Mouse (Mus musculus): ENCODE data around the gene Stra8. TPM values are rescaled to one million over a fixed set of nuclear protein-coding genes. Genes with fewer than 3 reads are reported as not detected.

The Stra8 gene
- polyA plus RNA-seq, 1 experiment from 2014 or later = not detected

DNA sequence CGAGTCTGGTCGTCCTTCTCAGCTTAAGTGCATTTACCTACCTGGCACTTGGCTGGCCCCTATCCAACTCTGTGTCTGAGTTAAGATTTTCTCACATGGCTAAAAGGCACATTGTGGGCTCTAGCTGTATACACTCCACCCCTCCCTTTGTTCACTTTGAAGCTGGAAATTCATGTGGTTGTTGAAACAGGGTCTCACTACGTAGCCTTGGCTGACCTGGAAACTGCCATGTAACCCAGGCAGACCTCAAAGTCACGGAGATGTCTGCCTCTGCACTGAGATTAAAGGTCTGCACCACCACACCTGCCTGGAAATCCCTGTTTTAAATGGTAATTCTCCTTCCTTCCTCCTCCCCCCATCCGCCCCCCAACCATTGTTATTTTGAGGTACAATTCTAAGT lies 23.5 kb downstream of the Stra8 start:
- Histone ChIP-seq H3K4me3 (ENCODE audit: low read length) (no peak overlapping the region), H3K4me2 (ENCODE audit: low read length) (no peak overlapping the region), H3K36me3 (ENCODE audit: control insufficient read depth, insufficient read depth, low read length) (no peaks in the 10 kb centered on the region), H3K9ac (ENCODE audit: low read depth, low read length) (no peak overlapping the region), H3K9me3 (ENCODE audit: control insufficient read depth, low read length) (no peaks in the 10 kb centered on the region), H3K4me1 (ENCODE audit: control insufficient read depth, insufficient read depth, low read depth, low read length) (no peaks in the 10 kb centered on the region), H3K27ac (ENCODE audit: low read depth, low read length) (no peak overlapping the region), H3K27me3 (replicated peaks; ENCODE audit: control insufficient read depth, insufficient read depth, low read length) (no peaks in the 10 kb centered on the region)
- no peak for ATAC-seq
- WGBS = 83% methylated on average over 5 of the region's 5 CpGs

DNA sequence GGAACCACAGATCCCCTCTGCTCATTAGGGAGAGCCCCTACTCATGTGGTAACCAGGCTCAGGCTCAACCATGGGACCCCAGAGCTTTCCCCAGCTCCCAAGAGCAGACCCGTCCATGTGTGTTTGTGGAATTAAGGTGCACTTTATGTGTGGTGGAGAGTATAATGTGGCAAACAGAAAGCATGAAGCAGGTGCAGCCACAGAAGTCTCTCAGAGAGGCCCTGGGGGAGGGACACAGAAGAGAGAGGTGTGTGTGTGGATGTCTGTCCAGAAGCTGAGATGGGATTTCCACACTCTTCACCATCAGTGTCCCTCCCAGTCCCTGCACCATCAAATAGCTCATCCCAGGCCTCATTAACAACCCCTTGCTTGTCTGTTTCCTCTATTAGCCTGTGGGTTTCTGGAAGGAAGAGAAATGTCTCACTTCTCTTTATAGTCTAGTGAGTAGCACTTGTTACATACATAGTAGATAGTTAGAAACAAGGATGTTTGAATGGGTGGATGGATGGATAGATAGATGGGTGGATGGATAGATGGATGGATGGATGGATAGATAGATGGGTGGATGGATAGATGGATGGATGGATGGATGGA lies 26.6 kb downstream of the Stra8 start:
- 92% methylated on average over 1 of the region's 1 CpGs for WGBS
- H3K4me2 ChIP-seq (ENCODE audit: low read length) = no peak overlapping the region
- no peaks in the 10 kb centered on the region for H3K4me1 ChIP-seq (ENCODE audit: control insufficient read depth, insufficient read depth, low read depth, low read length)
- H3K27me3 ChIP-seq (replicated peaks; ENCODE audit: control insufficient read depth, insufficient read depth, low read length) = no peaks in the 10 kb centered on the region
- no peak overlapping the region for H3K4me3 ChIP-seq (ENCODE audit: low read length)
- no peaks in the 10 kb centered on the region for H3K36me3 ChIP-seq (ENCODE audit: control insufficient read depth, insufficient read depth, low read length)
- H3K9me3 ChIP-seq (ENCODE audit: control insufficient read depth, low read length) = no peaks in the 10 kb centered on the region
- no peak overlapping the region for H3K27ac ChIP-seq (ENCODE audit: low read depth, low read length)
- ATAC-seq = no peak
- no peak overlapping the region for H3K9ac ChIP-seq (ENCODE audit: low read depth, low read length)

DNA sequence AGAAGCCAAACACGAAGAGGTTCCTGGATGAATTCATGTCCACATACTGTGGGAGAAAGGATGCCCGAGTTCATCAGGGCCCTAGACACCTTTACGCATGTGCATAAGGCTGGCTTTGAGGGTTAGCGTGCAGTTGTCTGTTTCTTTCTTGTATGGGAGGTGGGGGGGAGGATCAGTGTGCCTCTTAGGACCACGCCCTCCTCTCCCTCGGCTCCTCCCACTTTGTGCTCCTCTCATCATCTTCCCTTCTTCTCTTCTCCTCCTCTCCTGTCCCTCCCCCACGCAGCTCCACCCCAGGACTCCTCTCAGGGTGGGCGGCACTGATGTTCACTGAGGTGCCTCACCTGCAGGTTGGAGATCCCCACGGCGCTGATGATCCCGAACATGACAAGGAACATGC lies 28.5 kb downstream of the Stra8 start:
- Histone ChIP-seq H3K4me2 (ENCODE audit: low read length) (peak overlapping the region; percentile 48), H3K4me1 (ENCODE audit: control insufficient read depth, insufficient read depth, low read depth, low read length) (no peaks in the 10 kb centered on the region), H3K9me3 (ENCODE audit: control insufficient read depth, low read length) (no peaks in the 10 kb centered on the region), H3K36me3 (ENCODE audit: control insufficient read depth, insufficient read depth, low read length) (no peaks in the 10 kb centered on the region), H3K4me3 (ENCODE audit: low read length) (peak overlapping the region; percentile 23; the same call in 1 of the 2 replicates), H3K9ac (ENCODE audit: low read depth, low read length) (0 out of 2 replicates have a peak overlapping the region, but pooled peaks have one; percentile 25), H3K27ac (ENCODE audit: low read depth, low read length) (no peak overlapping the region), H3K27me3 (replicated peaks; ENCODE audit: control insufficient read depth, insufficient read depth, low read length) (no peaks in the 10 kb centered on the region)
- ATAC-seq = peak; percentile 45; the same call in 1 of the 2 replicates
- WGBS = 25% methylated on average over 11 of the region's 11 CpGs

DNA sequence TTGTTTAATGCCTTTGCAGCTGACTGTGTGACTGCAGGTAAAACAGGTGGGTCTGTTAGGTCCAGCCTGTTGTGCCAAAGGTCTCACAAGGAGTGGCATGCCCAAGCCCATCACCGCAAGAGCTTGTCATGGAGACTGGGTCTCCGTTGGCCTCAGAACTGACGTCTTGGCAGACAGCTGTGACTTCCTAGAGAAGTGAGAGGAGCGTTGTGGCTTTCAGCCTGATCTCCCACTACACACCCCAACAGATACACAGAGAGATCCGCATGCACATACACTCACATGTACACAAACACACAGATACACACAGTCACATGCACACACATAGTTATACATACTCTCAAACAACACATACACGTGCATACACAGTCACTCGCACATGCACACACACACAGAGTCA lies 31.6 kb downstream of the Stra8 start:
- H3K27me3 ChIP-seq (replicated peaks; ENCODE audit: control insufficient read depth, insufficient read depth, low read length) = no peaks in the 10 kb centered on the region
- no peaks in the 10 kb centered on the region for H3K36me3 ChIP-seq (ENCODE audit: control insufficient read depth, insufficient read depth, low read length)
- WGBS = 88% methylated on average over 7 of the region's 7 CpGs
- H3K4me1 ChIP-seq (ENCODE audit: control insufficient read depth, insufficient read depth, low read depth, low read length) = no peaks in the 10 kb centered on the region; the same call in 1 of the 2 replicates
- no peak overlapping the region for H3K9ac ChIP-seq (ENCODE audit: low read depth, low read length)
- no peak overlapping the region for H3K4me3 ChIP-seq (ENCODE audit: low read length)
- H3K9me3 ChIP-seq (ENCODE audit: control insufficient read depth, low read length) = no peaks in the 10 kb centered on the region
- no peak for ATAC-seq
- H3K27ac ChIP-seq (ENCODE audit: low read depth, low read length) = no peak overlapping the region
- no peak overlapping the region for H3K4me2 ChIP-seq (ENCODE audit: low read length)

DNA sequence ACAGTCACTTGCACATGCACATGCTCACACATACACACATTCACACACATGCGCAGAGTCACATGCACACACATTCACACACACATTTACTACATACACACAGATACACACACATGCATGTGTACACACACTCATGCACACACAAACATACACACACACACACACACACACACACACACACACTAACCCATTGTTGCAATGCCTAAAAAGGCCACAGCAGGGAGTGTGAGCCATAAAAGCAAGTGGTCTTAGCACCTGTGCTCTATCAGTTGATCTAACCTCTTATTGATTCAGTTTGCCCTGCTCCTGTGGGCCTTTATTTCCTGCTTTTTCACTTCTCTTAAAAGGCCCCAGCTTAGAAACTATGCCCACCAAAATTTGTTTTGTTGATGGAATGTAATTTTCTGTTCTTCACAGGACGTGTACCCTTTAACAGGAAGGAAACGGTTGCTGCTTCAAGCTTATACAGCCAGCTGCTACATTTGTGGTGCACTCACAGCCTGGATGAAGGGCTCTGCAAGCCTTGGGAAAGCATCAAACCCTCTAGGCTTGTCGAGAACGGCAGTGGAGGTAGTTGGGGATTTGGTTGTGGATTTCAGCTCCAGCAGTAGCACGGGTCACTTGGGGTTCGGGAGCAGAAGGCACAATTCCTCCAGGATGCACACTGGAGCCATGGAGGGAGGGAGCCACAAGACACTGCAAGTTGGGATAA lies 32.1 kb downstream of the Stra8 start:
- H3K27ac ChIP-seq (ENCODE audit: low read depth, low read length) = no peak overlapping the region
- no peaks in the 10 kb centered on the region for H3K9me3 ChIP-seq (ENCODE audit: control insufficient read depth, low read length)
- WGBS = 79% methylated on average over 7 of the region's 7 CpGs
- no peaks in the 10 kb centered on the region; the same call in 1 of the 2 replicates for H3K4me1 ChIP-seq (ENCODE audit: control insufficient read depth, insufficient read depth, low read depth, low read length)
- no peak overlapping the region for H3K4me2 ChIP-seq (ENCODE audit: low read length)
- H3K9ac ChIP-seq (ENCODE audit: low read depth, low read length) = no peak overlapping the region
- no peak overlapping the region for H3K4me3 ChIP-seq (ENCODE audit: low read length)
- H3K27me3 ChIP-seq (replicated peaks; ENCODE audit: control insufficient read depth, insufficient read depth, low read length) = no peaks in the 10 kb centered on the region
- H3K36me3 ChIP-seq (ENCODE audit: control insufficient read depth, insufficient read depth, low read length) = no peaks in the 10 kb centered on the region
- ATAC-seq = no peak

DNA sequence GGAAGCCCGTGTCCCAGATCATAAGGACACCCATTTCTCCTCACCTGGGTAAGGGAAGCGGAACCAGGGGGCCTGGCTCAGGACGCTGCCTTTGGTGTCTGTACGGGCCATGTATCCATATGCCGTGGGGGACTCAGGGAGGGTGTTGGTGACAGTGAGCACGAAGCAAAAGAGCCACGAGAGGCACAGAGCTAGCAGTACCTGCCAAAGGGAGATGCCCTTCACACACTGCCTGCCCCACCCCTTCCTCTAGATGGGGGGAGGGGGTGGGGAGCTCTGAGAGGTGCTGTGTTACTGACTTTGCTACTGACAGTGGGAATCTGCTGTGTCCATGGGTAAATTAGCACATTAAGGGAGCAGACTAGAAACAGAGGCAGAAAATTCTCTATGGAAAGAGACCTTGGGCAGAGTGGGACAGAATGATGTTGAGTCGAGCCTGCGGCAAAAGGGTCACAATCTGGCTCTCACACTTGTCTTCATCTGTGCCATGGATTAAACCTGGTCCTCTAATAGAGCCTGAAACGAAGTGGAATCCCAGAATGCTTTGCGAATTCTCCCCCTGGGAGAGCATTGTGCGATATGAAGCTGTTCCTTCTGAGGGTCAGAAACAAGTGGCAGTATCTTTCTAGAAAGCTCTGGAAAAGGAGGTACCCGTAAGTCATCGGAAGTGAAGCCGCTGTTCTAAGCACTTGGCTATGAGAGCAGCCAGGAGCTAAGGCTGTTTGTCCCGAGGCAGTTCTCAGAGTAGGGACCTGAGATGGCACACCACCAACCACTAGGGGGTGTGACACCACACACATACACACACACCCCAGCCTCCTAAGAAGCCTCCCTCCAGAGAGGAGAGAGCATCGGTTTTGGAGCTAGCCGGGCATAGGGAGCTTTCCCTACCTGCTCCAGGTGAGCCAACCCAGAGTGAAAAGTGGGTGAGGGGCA lies 35.2 kb downstream of the Stra8 start:
- Histone ChIP-seq H3K4me3 (ENCODE audit: low read length) (no peak overlapping the region), H3K27ac (ENCODE audit: low read depth, low read length) (no peak overlapping the region), H3K9me3 (ENCODE audit: control insufficient read depth, low read length) (no peaks in the 10 kb centered on the region), H3K27me3 (replicated peaks; ENCODE audit: control insufficient read depth, insufficient read depth, low read length) (no peaks in the 10 kb centered on the region), H3K9ac (ENCODE audit: low read depth, low read length) (no peak overlapping the region), H3K4me2 (ENCODE audit: low read length) (peak overlapping the region; percentile 37), H3K4me1 (ENCODE audit: control insufficient read depth, insufficient read depth, low read depth, low read length) (no peaks in the 10 kb centered on the region; the same call in 1 of the 2 replicates), H3K36me3 (ENCODE audit: control insufficient read depth, insufficient read depth, low read length) (no peaks in the 10 kb centered on the region)
- WGBS = 53% methylated on average over 18 of the region's 18 CpGs
- ATAC-seq = peak; percentile 75

DNA sequence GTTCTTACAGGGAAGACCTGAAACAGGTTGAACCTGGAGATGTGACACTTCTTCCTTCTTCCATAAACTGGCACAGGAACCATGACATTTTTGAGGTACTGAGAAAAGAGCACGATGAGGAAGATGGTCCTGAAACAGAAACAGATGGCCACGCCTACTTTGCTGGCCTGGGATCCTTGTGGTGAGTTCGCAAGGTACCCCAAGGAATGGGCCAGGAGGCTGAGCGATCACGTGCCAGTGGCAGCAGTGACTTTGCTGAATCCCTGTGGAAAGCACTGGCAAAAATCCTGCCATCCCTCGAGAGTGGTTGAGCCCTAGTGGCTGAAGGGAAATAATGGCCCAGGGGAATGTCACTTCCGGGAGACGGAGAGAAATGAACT lies 35.9 kb downstream of the Stra8 start:
- Histone ChIP-seq H3K9me3 (ENCODE audit: control insufficient read depth, low read length) (no peaks in the 10 kb centered on the region), H3K27ac (ENCODE audit: low read depth, low read length) (no peak overlapping the region), H3K4me3 (ENCODE audit: low read length) (no peak overlapping the region), H3K4me2 (ENCODE audit: low read length) (peak overlapping the region; percentile 37), H3K27me3 (replicated peaks; ENCODE audit: control insufficient read depth, insufficient read depth, low read length) (no peaks in the 10 kb centered on the region), H3K36me3 (ENCODE audit: control insufficient read depth, insufficient read depth, low read length) (no peaks in the 10 kb centered on the region), H3K9ac (ENCODE audit: low read depth, low read length) (no peak overlapping the region), H3K4me1 (ENCODE audit: control insufficient read depth, insufficient read depth, low read depth, low read length) (no peaks in the 10 kb centered on the region; the same call in 1 of the 2 replicates)
- WGBS = 29% methylated on average over 8 of the region's 8 CpGs
- no peak for ATAC-seq

DNA sequence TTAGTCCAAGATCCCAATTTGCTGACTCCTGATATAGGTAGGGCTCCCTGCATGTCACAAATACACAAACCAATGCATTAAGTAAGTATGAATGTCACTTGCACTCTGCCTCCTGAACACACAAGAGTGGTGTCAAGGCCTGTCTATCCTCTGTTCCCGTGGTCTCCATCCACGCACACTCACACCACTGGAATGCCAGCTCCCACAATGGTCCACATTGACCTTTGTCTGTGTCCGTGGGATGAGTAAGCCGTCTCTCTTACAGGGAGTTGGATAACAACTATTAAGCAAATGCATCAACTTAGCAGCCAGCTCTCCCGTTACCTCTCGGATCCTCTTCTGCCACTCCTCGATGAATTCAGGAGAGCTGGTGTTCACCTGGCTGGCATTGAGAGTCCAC lies 39.2 kb downstream of the Stra8 start:
- no peak overlapping the region for H3K27ac ChIP-seq (ENCODE audit: low read depth, low read length)
- WGBS = 92% methylated on average over 7 of the region's 7 CpGs
- H3K27me3 ChIP-seq (replicated peaks; ENCODE audit: control insufficient read depth, insufficient read depth, low read length) = no peaks in the 10 kb centered on the region
- no peaks in the 10 kb centered on the region for H3K36me3 ChIP-seq (ENCODE audit: control insufficient read depth, insufficient read depth, low read length)
- no peak overlapping the region for H3K9ac ChIP-seq (ENCODE audit: low read depth, low read length)
- H3K4me3 ChIP-seq (ENCODE audit: low read length) = no peak overlapping the region
- no peaks in the 10 kb centered on the region; the same call in 1 of the 2 replicates for H3K4me1 ChIP-seq (ENCODE audit: control insufficient read depth, insufficient read depth, low read depth, low read length)
- no peaks in the 10 kb centered on the region for H3K9me3 ChIP-seq (ENCODE audit: control insufficient read depth, low read length)
- H3K4me2 ChIP-seq (ENCODE audit: low read length) = no peak overlapping the region
- no peak for ATAC-seq

DNA sequence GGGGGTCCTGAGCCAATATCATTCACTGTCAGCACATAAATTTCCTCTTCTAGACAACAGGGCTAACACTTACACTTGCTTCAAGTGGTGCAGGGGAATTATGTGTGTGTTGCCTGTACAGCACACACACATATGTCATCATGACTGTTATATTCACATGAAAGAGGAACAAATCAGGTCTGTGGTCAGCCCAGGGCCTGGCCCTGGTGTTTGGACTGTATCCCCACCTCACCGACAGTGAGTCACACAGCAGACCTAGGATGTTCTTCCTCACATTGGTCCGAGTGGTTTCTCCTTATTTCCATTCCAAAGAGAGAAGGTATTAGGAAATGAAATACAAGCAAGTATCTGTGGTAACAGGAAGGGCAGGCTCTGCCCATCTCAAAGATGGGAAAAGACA lies 44.6 kb downstream of the Stra8 start:
- Histone ChIP-seq H3K27ac (ENCODE audit: low read depth, low read length) (no peak overlapping the region), H3K4me1 (ENCODE audit: control insufficient read depth, insufficient read depth, low read depth, low read length) (no peaks in the 10 kb centered on the region), H3K9me3 (ENCODE audit: control insufficient read depth, low read length) (no peaks in the 10 kb centered on the region), H3K4me3 (ENCODE audit: low read length) (no peak overlapping the region), H3K4me2 (ENCODE audit: low read length) (no peak overlapping the region), H3K27me3 (replicated peaks; ENCODE audit: control insufficient read depth, insufficient read depth, low read length) (no peaks in the 10 kb centered on the region), H3K9ac (ENCODE audit: low read depth, low read length) (no peak overlapping the region), H3K36me3 (ENCODE audit: control insufficient read depth, insufficient read depth, low read length) (no peaks in the 10 kb centered on the region)
- ATAC-seq = no peak
- 79% methylated on average over 2 of the region's 2 CpGs for WGBS

Measured in hindbrain, embryonic 16.5 days (tissue).